Mouse (Mus musculus): ENCODE results near the gene Arl11. TPM values are rescaled to one million over a fixed set of nuclear protein-coding genes. Genes with fewer than 3 reads are reported as not detected.

Gene Arl11
- polyA plus RNA-seq, 1 experiment from 2014 or later: 5.0 TPM

DNA sequence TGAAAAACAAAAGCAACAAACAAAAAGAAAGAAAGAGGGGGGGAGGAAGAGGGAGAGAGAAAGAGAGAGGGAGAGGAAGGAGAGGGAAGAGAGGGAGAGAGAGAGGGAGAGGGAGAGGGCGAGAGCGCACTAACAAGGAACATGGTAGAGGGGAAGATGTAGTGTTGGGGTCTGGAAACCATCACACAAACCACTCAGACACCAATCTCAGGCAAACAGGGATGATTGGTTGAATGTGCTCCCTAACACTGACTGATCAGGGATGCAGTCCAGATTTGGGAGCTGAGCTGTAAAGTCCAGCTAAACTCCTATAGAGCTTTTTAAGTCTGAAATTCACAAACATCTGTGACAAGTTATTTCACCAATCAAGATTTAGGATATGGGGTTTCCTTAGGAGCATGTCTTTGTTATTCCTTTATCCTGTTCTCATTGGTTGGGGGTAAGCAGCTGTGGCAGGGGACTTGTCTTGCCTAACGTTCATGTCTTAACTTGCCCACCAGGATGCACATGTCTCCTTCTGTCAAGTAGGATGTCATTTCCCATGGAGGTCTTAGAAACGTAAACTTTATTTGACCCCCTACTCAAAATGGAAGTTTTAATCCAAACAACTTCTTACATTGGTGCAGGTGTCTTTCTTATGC lies 5.5 kb upstream of the Arl11 start:
- H3K4me2 ChIP-seq (replicated peaks; ENCODE audit: low read depth, low read length): no peak overlapping the region
- no peaks in the 10 kb centered on the region for H3K36me3 ChIP-seq (ENCODE audit: insufficient read depth, low read length)
- TF ChIP-seq CTCF (IDR thresholded peaks at IDR 0.05) (no peak), EP300 (IDR thresholded peaks at IDR 0.05) (no peak)
- H3K4me3 ChIP-seq (ENCODE audit: low read depth, low read length): no peak overlapping the region
- H3K27ac ChIP-seq (ENCODE audit: low read length): no peak overlapping the region
- no peaks in the 10 kb centered on the region for H3K9me3 ChIP-seq (ENCODE audit: low read length)
- H3K9ac ChIP-seq (replicated peaks; ENCODE audit: low read depth): no peak overlapping the region
- WGBS: 68% methylated on average over 4 of the region's 4 CpGs
- no peak for DNase-seq (ENCODE audit: low spot score)
- H3K27me3 ChIP-seq (replicated peaks; ENCODE audit: insufficient read depth, low read length): no peaks in the 10 kb centered on the region
- no peaks in the 10 kb centered on the region for H3K4me1 ChIP-seq (ENCODE audit: insufficient read depth, low read depth, low read length)
- no peak for ATAC-seq

DNA sequence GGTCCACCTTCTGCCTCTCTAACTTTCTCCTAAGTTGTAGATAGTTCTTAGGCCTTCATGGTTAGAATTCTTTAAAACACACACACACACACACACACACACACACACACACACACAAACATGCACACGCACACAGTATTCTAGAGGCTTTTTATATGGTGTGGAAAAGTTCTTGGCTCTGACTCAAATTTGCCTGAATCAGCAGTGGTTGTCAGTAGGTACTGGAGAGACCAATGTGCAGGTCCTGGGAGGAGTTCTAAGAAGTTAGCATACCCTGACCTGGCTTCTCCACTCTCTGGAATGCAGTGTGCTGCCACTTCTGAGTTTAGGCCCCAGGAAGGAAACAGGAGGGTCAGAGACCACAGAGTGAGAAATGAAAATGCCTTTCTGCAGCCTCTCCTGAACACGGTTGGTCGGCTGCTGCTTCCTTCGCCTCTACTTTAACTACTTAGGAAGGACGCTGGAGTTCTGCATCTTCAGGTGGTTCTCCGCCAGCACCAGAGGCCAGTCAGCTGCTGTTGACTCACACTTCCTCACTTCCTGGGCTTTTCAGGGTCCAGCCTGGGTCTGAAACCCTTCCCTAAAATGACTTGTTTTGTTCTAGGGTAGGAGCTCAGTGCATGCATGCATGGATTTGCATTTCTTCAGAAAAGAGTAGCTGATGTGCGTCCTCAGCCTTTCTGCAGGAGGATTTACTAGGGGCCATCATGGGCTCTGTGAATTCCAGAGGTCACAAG lies 651 bp downstream of the Arl11 start:
- Histone ChIP-seq H3K36me3 (ENCODE audit: insufficient read depth, low read length) (no peaks in the 10 kb centered on the region), H3K9me3 (ENCODE audit: low read length) (no peaks in the 10 kb centered on the region), H3K27ac (ENCODE audit: low read length) (no peak overlapping the region), H3K4me1 (ENCODE audit: insufficient read depth, low read depth, low read length) (no peaks in the 10 kb centered on the region), H3K4me3 (ENCODE audit: low read depth, low read length) (no peak overlapping the region), H3K27me3 (replicated peaks; ENCODE audit: insufficient read depth, low read length) (no peaks in the 10 kb centered on the region), H3K4me2 (replicated peaks; ENCODE audit: low read depth, low read length) (peak overlapping the region; percentile 28; the same call in 1 of the 2 replicates), H3K9ac (replicated peaks; ENCODE audit: low read depth) (no peak overlapping the region)
- ATAC-seq (peak; percentile 35), DNase-seq (ENCODE audit: low spot score) (peak; percentile 10)
- TF ChIP-seq CTCF (IDR thresholded peaks at IDR 0.05) (no peak), EP300 (IDR thresholded peaks at IDR 0.05) (no peak)
- 54% methylated on average over 7 of the region's 7 CpGs for WGBS

DNA sequence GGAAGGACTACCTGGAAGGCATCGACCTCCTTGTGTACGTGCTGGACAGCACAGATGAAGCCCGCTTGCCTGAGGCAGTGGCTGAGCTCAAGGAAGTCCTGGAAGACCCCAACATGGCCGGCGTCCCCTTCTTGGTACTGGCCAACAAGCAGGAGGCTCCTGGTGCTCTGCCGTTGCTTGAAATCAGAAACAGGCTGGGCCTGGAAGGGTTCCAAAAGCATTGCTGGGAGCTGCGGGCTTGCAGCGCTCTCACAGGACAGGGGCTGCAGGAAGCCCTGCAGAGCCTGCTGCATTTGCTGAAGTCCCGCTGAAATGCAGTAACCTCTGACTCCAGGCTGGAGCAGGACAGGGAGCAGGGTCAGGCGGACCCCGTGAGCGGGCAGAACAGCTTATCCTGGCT lies 1.4 kb downstream of the Arl11 start:
- Histone ChIP-seq H3K9ac (replicated peaks; ENCODE audit: low read depth) (no peak overlapping the region), H3K4me2 (replicated peaks; ENCODE audit: low read depth, low read length) (peak overlapping the region; percentile 28; the same call in 1 of the 2 replicates), H3K27me3 (replicated peaks; ENCODE audit: insufficient read depth, low read length) (no peaks in the 10 kb centered on the region), H3K27ac (ENCODE audit: low read length) (no peak overlapping the region), H3K4me3 (ENCODE audit: low read depth, low read length) (no peak overlapping the region), H3K9me3 (ENCODE audit: low read length) (no peaks in the 10 kb centered on the region), H3K4me1 (ENCODE audit: insufficient read depth, low read depth, low read length) (no peaks in the 10 kb centered on the region), H3K36me3 (ENCODE audit: insufficient read depth, low read length) (no peaks in the 10 kb centered on the region)
- ATAC-seq: no peak
- peak; percentile 22 for DNase-seq (ENCODE audit: low spot score)
- TF ChIP-seq CTCF (IDR thresholded peaks at IDR 0.05) (no peak), EP300 (IDR thresholded peaks at IDR 0.05) (no peak)
- 47% methylated on average over 12 of the region's 12 CpGs for whole genome bisulfite sequencing

DNA sequence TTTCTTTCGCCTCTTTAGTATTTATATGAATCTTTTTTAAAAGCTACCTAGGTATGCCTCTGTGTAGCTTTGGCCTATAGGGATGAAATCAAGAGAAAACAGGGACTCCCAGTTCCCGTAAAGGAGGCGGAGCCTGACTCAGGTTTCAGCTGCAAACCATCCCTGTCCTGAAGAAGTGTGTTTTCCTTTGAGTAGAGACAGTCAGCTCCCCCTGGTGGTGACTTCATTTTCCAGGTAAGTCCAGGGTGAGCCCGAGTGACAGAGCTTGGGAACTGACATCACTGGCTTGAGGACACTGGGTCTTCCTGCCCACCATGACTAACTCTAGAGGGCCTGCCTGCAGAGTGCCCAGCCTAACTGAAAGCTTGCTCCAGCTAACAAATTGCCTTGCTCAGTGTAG lies 7.3 kb downstream of the Arl11 start:
- 0 out of 2 replicates have a peak, but pooled peaks have one; percentile 19 for ATAC-seq
- peak; percentile 37 for DNase-seq (ENCODE audit: low spot score)
- whole genome bisulfite sequencing: 32% methylated on average over 4 of the region's 4 CpGs
- Histone ChIP-seq H3K27me3 (replicated peaks; ENCODE audit: insufficient read depth, low read length) (no peaks in the 10 kb centered on the region), H3K4me1 (ENCODE audit: insufficient read depth, low read depth, low read length) (no peaks in the 10 kb centered on the region), H3K4me2 (replicated peaks; ENCODE audit: low read depth, low read length) (no peak overlapping the region), H3K9me3 (ENCODE audit: low read length) (no peaks in the 10 kb centered on the region), H3K4me3 (ENCODE audit: low read depth, low read length) (no peak overlapping the region), H3K9ac (replicated peaks; ENCODE audit: low read depth) (no peak overlapping the region), H3K36me3 (ENCODE audit: insufficient read depth, low read length) (no peaks in the 10 kb centered on the region), H3K27ac (ENCODE audit: low read length) (no peak overlapping the region)
- TF ChIP-seq CTCF (IDR thresholded peaks at IDR 0.05) (peak; percentile 75), EP300 (IDR thresholded peaks at IDR 0.05) (no peak)

DNA sequence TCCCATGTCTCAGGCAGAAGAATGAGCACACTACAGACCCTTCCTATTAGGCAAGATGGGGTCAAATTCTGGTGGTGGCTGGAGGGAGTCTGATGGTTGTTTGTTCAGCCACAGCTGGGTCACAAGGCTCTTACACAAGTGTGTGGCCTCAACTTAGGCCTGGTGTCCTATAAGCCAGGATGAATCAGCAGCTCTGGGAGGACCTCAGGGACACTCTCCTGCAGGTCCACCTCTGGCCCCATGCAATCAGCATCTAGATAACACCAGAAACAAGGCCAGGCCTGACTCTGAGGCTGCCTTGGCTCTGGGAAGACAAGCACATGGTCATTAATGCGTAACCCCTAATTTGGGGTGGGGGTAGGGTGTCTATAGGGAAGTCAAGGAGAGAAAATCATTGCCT lies 11.2 kb downstream of the Arl11 start:
- Histone ChIP-seq H3K27me3 (replicated peaks; ENCODE audit: insufficient read depth, low read length) (no peaks in the 10 kb centered on the region), H3K4me3 (ENCODE audit: low read depth, low read length) (no peak overlapping the region), H3K9me3 (ENCODE audit: low read length) (no peaks in the 10 kb centered on the region), H3K4me2 (replicated peaks; ENCODE audit: low read depth, low read length) (no peak overlapping the region), H3K27ac (ENCODE audit: low read length) (no peak overlapping the region), H3K4me1 (ENCODE audit: insufficient read depth, low read depth, low read length) (no peaks in the 10 kb centered on the region), H3K9ac (replicated peaks; ENCODE audit: low read depth) (no peak overlapping the region), H3K36me3 (ENCODE audit: insufficient read depth, low read length) (no peaks in the 10 kb centered on the region)
- TF ChIP-seq EP300 (IDR thresholded peaks at IDR 0.05): no peak
- no peak for TF ChIP-seq CTCF (IDR thresholded peaks at IDR 0.05)
- DNase-seq (ENCODE audit: low spot score) (peak; percentile 16), ATAC-seq (peak; percentile 38; the same call in 1 of the 2 replicates)
- WGBS: 82% methylated on average over 1 of the region's 1 CpGs

DNA sequence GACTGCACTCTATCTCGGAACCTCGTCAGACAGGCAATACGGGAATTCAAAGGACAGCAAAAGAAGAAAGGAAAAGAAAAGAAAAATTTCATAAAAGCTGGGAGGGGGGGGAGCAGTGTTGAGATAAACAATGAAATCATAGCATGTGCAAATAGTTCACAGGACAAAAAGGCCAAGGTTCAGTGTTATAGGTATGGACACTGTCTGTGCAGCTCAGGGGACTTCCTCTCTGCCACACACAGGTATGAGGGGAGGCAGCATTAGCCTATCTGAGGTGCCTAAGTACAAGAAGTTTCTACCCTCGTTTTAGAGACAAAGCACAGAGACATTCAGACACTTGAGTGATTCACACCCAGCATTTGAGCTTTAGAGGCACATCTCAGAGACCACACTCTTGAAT lies 11.6 kb downstream of the Arl11 start:
- H3K36me3 ChIP-seq (ENCODE audit: insufficient read depth, low read length): no peaks in the 10 kb centered on the region
- H3K27me3 ChIP-seq (replicated peaks; ENCODE audit: insufficient read depth, low read length): no peaks in the 10 kb centered on the region
- ATAC-seq (no peak), DNase-seq (ENCODE audit: low spot score) (no peak)
- no peak for TF ChIP-seq CTCF (IDR thresholded peaks at IDR 0.05)
- no peak for TF ChIP-seq EP300 (IDR thresholded peaks at IDR 0.05)
- H3K9ac ChIP-seq (replicated peaks; ENCODE audit: low read depth): no peak overlapping the region
- WGBS: 80% methylated on average over 4 of the region's 4 CpGs
- H3K4me2 ChIP-seq (replicated peaks; ENCODE audit: low read depth, low read length): no peak overlapping the region
- no peaks in the 10 kb centered on the region for H3K4me1 ChIP-seq (ENCODE audit: insufficient read depth, low read depth, low read length)
- no peaks in the 10 kb centered on the region for H3K9me3 ChIP-seq (ENCODE audit: low read length)
- no peak overlapping the region for H3K4me3 ChIP-seq (ENCODE audit: low read depth, low read length)
- no peak overlapping the region for H3K27ac ChIP-seq (ENCODE audit: low read length)
